Mouse (Mus musculus) intestine, embryonic 15.5 days (tissue): ENCODE measurements around the gene Naa50. TPM values are rescaled to one million over a fixed set of nuclear protein-coding genes. Genes with fewer than 3 reads are reported as not detected.
A peak's percentile ranks its signal among the peaks of the same experiment; 100 is the strongest.

Experiments used
- ATAC-seq: fragments of 200-750 bp; cut with Nextera tagmentation; 2 replicates; pipeline ENCODE4 v1.8.0; 2017; ENCODE audit warnings: moderate TSS enrichment, moderate library complexity
- H3K27ac ChIP-seq: fragments of 300-500 bp; sonication (generic); 2 replicates; pipeline ENCODE4 v1.5.1; 2015; ENCODE audit warnings: mild to moderate bottlenecking, inconsistent platforms
- H3K27me3 ChIP-seq: fragments of 300-500 bp; sonication (generic); replicated peaks from 2 replicates; pipeline ENCODE4 v1.6.1; 2015; ENCODE audit warnings: inconsistent platforms
- H3K36me3 ChIP-seq: fragments of 300-500 bp; sonication (generic); 2 replicates; pipeline ENCODE4 v1.6.1; 2015; ENCODE audit warnings: inconsistent platforms
- H3K4me1 ChIP-seq: fragments of 300-500 bp; sonication (generic); replicated peaks from 2 replicates; pipeline ENCODE4 v1.6.1; 2015; ENCODE audit warnings: inconsistent platforms
- H3K4me2 ChIP-seq: fragments of 300-500 bp; sonication (generic); replicated peaks from 2 replicates; pipeline ENCODE4 v1.6.1; 2015; ENCODE audit warnings: mild to moderate bottlenecking, inconsistent platforms
- H3K4me3 ChIP-seq: fragments of 300-500 bp; sonication (generic); replicated peaks from 2 replicates; pipeline ENCODE4 v1.5.1; 2015; ENCODE audit warnings: inconsistent platforms
- H3K9ac ChIP-seq: fragments of 300-500 bp; sonication (generic); 2 replicates; pipeline ENCODE4 v1.6.1; 2015; ENCODE audit warnings: inconsistent platforms
- H3K9me3 ChIP-seq: fragments of 300-500 bp; sonication (generic); 2 replicates; pipeline ENCODE4 v1.6.1; 2016; ENCODE audit warnings: inconsistent platforms
- WGBS: fragments of 180-500 bp; shearing (Covaris S2); methylation state at CpG from one replicate; pipeline ENCODE4 v1.1.7; 2015; 5-methylcytosine and 5-hydroxymethylcytosine counted together
- polyA plus RNA-seq: library from polyadenylated mRNA; unstranded; fragments of >200 nt; fragmentation: Nextera tagmentation; extraction: Ambion mirVana; gene quantifications from 2 replicates; pipeline ENCODE4 v1.2.1, GENCODE M21; 2015

Gene Naa50
- polyA plus RNA-seq, 1 experiment from 2014 or later = 109 TPM

DNA sequence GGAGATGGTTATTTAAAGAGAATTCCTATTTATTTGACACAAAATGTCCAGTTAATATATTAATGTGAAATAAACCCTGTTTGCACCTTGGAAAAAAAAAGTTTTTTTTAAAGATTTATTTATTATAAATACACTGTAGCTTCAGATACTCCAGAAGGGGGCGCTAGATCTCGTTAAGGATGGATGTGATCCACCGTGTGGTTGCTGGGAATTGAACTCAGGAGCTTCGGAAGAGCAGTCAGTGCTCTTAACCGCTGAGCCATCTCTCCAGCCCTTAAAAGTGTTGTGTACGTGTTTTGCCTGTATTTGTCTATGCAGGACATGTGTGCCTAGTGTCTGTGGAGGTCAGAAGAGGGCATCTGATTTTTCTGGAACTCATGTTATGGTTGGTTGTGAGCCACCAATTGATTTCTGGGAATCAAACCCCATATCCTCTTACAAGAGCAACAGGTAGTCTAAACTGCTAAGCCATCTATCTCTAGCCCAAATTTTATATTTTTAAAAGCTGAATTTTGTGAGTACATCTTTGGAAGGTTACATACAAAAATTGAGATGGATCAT is 14.9 kb downstream of the Naa50 start:
- Histone ChIP-seq H3K4me2 (no peak overlapping the region), H3K9me3 (no peaks in the 10 kb centered on the region), H3K4me3 (no peak overlapping the region), H3K4me1 (no peaks in the 10 kb centered on the region), H3K27ac (no peak overlapping the region), H3K9ac (no peak overlapping the region), H3K36me3 (no peaks in the 10 kb centered on the region; the same call in 1 of the 2 replicates), H3K27me3 (no peaks in the 10 kb centered on the region)
- WGBS = 64% methylated on average over 6 of the region's 6 CpGs
- ATAC-seq = no peak

DNA sequence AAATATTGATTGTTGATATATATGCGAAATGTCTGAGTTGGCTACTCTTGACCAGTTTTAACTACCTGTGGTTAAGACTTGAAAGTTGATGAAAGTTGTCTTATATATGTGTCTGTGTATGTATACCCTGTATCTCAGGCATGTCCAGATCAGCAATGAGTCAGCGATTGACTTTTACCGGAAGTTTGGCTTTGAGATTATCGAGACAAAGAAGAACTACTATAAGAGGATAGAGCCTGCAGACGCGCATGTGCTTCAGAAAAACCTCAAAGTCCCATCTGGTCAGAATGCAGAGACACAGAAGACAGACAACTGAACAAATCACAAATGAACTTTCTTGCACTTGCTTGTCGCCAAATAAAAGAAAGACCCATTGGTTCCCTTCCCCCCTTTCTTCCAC is 19.7 kb downstream of the Naa50 start:
- Histone ChIP-seq H3K4me3 (no peak overlapping the region), H3K27me3 (no peaks in the 10 kb centered on the region), H3K4me2 (no peak overlapping the region), H3K9me3 (no peaks in the 10 kb centered on the region), H3K36me3 (no peaks in the 10 kb centered on the region; the same call in 1 of the 2 replicates), H3K27ac (no peak overlapping the region), H3K4me1 (no peaks in the 10 kb centered on the region), H3K9ac (no peak overlapping the region)
- no peak for ATAC-seq
- WGBS = 94% methylated on average over 7 of the region's 7 CpGs

DNA sequence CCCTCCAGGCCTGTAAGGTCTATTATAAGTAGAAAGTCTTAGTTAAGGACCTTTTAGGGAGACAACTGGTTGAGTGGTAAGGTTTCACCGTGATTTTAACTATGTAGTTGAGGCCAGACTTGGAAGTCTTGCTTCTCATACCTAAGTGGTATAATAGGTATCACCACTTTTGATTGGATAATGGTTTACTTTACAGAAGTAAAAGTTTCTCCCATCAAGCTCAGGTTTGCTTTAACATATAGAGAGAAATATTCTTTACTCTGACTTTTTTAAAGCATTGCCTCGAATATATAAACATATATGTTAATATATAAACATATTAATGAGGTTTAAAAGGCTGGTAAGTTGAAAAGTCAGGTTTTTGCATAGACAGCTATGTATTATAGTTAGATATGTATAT is 24.2 kb downstream of the Naa50 start:
- Histone ChIP-seq H3K9ac (no peak overlapping the region), H3K27me3 (no peaks in the 10 kb centered on the region), H3K4me3 (no peak overlapping the region), H3K4me1 (no peaks in the 10 kb centered on the region), H3K4me2 (no peak overlapping the region), H3K9me3 (no peaks in the 10 kb centered on the region), H3K27ac (no peak overlapping the region), H3K36me3 (no peaks in the 10 kb centered on the region; the same call in 1 of the 2 replicates)
- WGBS = 80% methylated on average over 2 of the region's 2 CpGs
- ATAC-seq = no peak

DNA sequence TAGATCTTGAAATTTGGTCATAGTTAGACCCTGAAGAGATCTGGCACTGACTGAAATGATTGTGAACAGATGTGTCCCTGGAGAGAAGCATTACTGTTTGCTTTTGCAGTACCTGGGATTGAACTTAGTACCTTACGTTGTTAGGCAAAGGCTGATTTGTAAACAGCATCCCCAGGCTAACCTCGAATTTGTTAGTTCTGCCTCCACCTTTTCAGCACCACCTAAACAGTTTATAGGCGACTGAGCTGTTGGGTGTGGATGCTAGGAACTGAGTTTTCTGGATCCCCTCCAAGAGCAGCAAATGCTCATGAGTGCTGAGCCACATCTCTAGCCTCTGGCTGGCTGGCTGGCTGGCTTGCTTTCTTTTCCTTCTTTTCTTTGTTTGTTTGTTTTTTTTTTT is 25.6 kb downstream of the Naa50 start:
- Histone ChIP-seq H3K9me3 (no peaks in the 10 kb centered on the region), H3K36me3 (no peaks in the 10 kb centered on the region), H3K4me3 (no peak overlapping the region), H3K4me2 (no peak overlapping the region), H3K27ac (no peak overlapping the region), H3K4me1 (no peaks in the 10 kb centered on the region), H3K27me3 (no peaks in the 10 kb centered on the region), H3K9ac (no peak overlapping the region)
- no peak for ATAC-seq
- WGBS = 47% methylated on average over 3 of the region's 3 CpGs

DNA sequence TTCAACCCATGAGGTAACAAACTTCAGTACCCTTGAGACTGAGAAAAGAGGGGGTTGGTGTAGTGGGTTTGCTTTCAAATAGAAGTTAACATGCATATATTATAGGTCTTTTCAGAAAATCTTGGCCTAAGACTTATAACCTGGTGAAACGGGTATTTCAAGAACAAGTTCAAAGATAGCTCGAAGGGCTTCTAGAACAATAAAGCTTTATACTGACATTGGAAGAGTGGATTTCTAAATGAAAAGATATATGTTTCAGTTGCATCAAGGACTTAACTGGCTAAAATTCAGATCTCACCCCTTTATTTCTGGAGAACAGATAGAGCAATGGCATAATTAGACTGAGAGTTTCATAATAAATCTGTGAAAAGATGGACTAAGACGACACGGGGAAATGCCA is 29.4 kb downstream of the Naa50 start:
- ATAC-seq = no peak
- H3K4me3 ChIP-seq = no peak overlapping the region
- no peak overlapping the region for H3K27ac ChIP-seq
- H3K27me3 ChIP-seq = no peaks in the 10 kb centered on the region
- H3K36me3 ChIP-seq = no peaks in the 10 kb centered on the region
- no peaks in the 10 kb centered on the region for H3K9me3 ChIP-seq
- 0 out of 2 replicates have a peak, but pooled peaks cover 2% of the 10 kb centered on the region for H3K4me1 ChIP-seq
- H3K4me2 ChIP-seq = no peak overlapping the region
- H3K9ac ChIP-seq = no peak overlapping the region
- 82% methylated on average over 4 of the region's 4 CpGs for WGBS

DNA sequence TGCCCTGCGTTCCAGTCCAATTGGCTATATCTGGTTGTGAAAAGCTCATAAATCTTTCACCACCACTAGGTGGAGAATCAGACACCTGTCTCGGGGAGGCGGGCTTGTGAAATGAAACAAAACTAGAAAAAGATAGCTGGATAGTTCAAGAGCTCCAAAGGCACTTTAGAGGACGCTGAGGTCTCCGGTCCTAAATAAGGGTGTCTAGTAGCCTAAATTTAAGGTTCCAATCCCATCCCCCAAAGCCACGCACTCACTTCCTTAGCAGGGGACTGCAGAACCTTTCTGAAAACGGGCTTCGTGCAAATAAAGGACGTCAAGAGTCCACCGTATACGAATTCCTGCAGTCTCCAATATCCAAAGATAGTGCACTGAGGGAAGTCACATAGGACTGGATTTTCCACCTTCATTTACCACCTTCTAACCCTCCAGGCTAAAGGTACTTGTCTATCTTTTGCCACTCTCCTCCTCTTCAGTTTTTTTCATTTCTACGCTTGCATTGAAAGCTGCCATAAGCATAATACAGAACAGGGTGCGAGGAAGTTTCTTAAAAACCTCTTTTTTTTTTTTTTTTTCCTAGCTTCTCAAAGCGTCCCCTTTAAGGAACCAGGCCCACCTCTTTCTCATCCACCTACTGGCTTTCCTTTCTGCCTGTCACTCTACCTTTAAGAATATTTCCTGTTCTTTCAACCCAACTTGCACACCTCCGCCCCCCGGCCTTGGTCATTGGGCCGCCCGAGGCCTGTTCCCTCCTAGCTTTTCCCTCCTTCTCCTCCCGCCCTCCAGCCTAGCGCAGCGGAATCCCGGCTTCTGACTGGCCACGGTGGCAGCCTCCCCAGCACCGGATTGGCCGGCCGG is 32.9 kb downstream of the Naa50 start:
- Histone ChIP-seq H3K27me3 (no peaks in the 10 kb centered on the region), H3K4me3 (peak overlapping the region; percentile 97), H3K36me3 (no peaks in the 10 kb centered on the region), H3K4me2 (peak overlapping the region; percentile 81), H3K27ac (peak overlapping the region; percentile 88), H3K4me1 (peaks cover 11% of the 10 kb centered on the region), H3K9ac (peak overlapping the region; percentile 48), H3K9me3 (no peaks in the 10 kb centered on the region)
- WGBS = under 1% methylated on average over 26 of the region's 26 CpGs
- ATAC-seq = peak; percentile 99

DNA sequence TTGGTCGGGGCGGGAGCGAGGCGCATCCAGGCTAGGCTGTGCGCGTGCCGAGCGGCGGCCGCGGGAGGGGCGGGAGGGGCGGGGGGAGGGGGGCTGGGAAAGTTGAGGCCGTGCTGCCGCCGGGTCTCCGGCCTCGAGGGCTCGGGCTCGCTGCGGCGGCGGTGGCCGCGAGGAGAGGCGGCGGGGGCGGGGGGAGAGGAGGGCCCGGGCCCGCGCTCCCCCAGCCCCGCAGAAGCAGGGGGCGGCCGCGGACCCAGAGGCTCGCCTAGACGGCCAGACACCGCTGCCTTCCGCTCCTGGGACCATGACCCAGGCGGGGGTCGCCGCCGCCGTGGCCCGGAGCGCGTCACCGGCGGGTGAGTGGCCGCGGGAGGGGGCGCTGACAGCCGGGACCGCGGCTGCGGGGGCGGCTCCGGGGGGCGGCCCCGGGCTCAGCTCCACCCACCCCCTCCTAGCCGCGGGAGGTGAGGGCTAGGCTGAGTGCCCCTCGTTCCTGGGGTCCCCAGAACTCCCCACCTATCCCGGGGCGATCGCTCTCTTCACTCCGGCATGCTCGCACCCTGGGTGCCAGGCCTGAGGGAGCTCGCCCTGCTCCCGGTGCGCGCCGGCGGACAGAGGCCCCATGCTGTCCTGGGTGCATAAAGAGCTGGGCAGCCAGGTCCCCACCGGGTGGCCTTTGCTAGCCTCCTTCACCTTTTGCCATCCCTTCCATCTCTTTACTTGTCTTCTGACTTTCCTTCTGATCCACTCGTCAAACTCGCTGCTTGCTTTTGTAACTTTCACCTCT is 33.7 kb downstream of the Naa50 start, which contains the start of gene Usf3:
Gene Usf3 (plus strand): TSS at position 92 of the 787 bp plus-strand sequence.
- Histone ChIP-seq H3K4me2 (peak within 1 kb of the TSS; percentile 81), H3K4me3 (peak within 1 kb of the TSS; percentile 97), H3K9ac (peak within 1 kb of the TSS; percentile 96), H3K27me3 (no peaks in the 10 kb centered on the region), H3K27ac (peak within 1 kb of the TSS; percentile 95), H3K4me1 (peaks cover 11% of the 10 kb centered on the region), H3K36me3 (no peaks in the 10 kb centered on the region), H3K9me3 (no peaks in the 10 kb centered on the region)
- WGBS = under 1% methylated on average over 46 of the region's 77 CpGs
- peak; percentile 64 for ATAC-seq

DNA sequence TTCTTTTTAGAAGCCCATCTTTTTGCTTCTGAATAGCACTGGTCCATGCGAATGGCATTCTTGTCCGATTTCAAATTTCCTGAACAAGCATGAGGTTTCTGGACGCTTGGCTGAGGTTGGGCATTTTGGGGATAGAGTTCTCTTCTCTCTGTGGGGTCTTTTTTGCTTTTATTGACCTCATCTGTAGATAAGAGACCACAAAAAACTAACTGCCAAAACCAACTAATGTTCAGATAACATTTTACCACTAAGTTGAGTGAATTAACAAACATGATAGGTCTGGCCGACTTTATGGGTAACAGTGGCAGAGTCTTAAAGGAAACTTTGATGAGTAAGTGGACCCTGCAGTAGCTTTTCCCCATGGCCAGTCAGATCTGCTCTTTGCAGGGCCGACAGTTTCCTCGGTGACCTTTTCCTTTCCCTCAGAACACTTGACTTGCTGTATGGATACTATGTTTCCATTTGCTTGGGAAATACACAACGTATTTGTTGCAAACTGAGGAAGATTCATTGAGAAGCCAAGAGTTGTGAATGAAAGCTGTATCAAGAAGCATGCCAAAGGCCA is 34.4 kb downstream of the Naa50 start:
- peaks cover 15% of the 10 kb centered on the region for H3K4me1 ChIP-seq
- H3K4me3 ChIP-seq = peak overlapping the region; percentile 97
- H3K36me3 ChIP-seq = no peaks in the 10 kb centered on the region
- ATAC-seq = no peak
- peak overlapping the region; percentile 59 for H3K4me2 ChIP-seq
- peak overlapping the region; percentile 96 for H3K9ac ChIP-seq
- H3K27me3 ChIP-seq = no peaks in the 10 kb centered on the region
- no peaks in the 10 kb centered on the region for H3K9me3 ChIP-seq
- peak overlapping the region; percentile 95 for H3K27ac ChIP-seq
- 12% methylated on average over 7 of the region's 7 CpGs for WGBS

DNA sequence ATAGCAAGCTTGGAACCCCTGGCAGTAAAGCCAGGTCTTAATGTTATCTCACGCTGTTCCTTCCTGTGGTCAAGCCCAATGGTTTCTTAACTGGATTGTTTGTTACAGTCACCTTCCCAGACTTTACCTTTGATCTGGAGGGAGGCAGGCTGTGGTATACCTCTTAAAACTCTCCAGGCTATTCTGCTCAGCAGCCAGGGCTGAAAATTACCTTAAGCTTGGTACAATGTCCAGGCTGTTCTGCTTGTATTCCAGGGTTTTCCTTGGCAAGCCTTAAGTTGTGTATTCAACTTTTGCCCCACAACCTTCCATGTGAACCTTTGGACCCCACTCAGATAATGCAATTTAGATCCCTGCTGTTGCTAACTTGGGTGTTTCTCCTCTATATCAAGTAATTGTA is 35.4 kb downstream of the Naa50 start:
- Histone ChIP-seq H3K4me2 (peak overlapping the region; percentile 59; the same call in 1 of the 2 replicates), H3K27me3 (no peaks in the 10 kb centered on the region), H3K4me3 (no peak overlapping the region), H3K4me1 (peaks cover 15% of the 10 kb centered on the region), H3K36me3 (no peaks in the 10 kb centered on the region), H3K9me3 (no peaks in the 10 kb centered on the region), H3K27ac (peak overlapping the region; percentile 61; the same call in 1 of the 2 replicates), H3K9ac (no peak overlapping the region)
- no peak; the same call in 1 of the 2 replicates for ATAC-seq
- WGBS = 59% methylated on average over 1 of the region's 1 CpGs

DNA sequence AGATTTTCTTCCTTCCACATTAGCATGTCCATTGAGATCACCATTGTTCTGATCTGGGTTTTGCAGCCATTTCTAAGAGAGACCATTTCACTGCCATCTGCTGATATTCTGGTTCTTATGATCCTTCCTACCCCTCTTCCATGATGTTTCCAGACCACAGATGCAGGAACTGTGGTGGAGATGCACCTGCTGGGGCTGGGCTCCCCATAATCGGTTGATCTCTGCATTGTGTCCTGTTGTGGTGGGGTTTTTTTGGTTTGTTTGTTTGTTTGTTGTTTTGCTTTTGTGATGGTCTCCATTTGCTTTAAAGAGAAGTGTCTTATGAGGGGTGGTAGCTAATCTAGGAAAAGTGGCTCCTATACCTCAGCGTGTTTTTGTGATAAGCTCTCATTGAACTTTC is 36.9 kb downstream of the Naa50 start:
- peaks cover 15% of the 10 kb centered on the region for H3K4me1 ChIP-seq
- 96% methylated on average over 2 of the region's 2 CpGs for WGBS
- H3K9ac ChIP-seq = no peak overlapping the region
- no peak overlapping the region for H3K27ac ChIP-seq
- no peaks in the 10 kb centered on the region for H3K27me3 ChIP-seq
- no peaks in the 10 kb centered on the region for H3K36me3 ChIP-seq
- no peak overlapping the region for H3K4me2 ChIP-seq
- no peak overlapping the region for H3K4me3 ChIP-seq
- no peaks in the 10 kb centered on the region for H3K9me3 ChIP-seq
- ATAC-seq = no peak

DNA sequence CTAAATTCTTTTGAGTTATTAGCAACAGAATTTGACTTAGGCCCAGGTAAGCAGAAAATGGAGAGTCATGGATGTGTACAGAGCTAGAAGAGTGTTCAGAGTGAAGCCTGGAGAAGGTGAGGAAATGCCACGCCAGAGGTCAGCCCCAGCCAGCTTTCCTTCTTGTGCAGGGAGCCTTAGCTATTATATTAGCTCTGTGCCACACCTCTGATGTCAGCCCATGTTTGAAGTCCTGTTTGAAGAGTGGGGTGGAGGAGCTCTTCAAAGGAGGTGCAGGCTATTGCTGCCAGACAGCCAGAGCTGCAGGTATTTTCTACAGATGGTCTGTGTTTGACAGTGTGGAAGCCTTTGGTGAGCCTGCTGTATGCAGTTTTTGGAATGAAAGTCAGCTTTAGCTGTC is 38.9 kb downstream of the Naa50 start:
- Histone ChIP-seq H3K4me2 (no peak overlapping the region), H3K9ac (no peak overlapping the region), H3K9me3 (no peaks in the 10 kb centered on the region), H3K27me3 (no peaks in the 10 kb centered on the region), H3K4me3 (no peak overlapping the region), H3K27ac (0 out of 2 replicates have a peak overlapping the region, but pooled peaks have one; percentile 32), H3K36me3 (no peaks in the 10 kb centered on the region), H3K4me1 (peaks cover 15% of the 10 kb centered on the region)
- ATAC-seq = peak; percentile 75
- WGBS = 42% methylated on average over 1 of the region's 1 CpGs

DNA sequence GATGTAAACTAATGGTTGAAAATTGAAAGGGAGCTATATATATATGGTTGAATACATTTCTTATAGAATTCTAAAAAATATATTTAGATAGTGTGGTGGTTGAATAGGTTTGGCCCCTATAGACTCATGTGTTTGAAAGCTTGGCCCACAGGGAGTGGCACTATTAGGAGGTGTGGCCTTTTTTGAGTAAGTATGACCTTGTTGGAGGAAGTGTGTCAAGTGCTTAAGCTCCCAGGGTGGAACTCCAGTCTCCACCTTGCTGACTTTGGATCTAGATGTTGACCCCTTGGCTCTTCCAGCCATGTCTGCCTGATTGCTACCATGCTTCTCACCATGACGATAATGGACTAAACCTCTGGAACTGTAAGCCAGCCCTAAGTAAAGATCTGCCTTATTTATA is 43.0 kb downstream of the Naa50 start:
- Histone ChIP-seq H3K4me3 (no peak overlapping the region), H3K4me2 (no peak overlapping the region), H3K9me3 (no peaks in the 10 kb centered on the region), H3K36me3 (no peaks in the 10 kb centered on the region), H3K27me3 (no peaks in the 10 kb centered on the region), H3K9ac (no peak overlapping the region), H3K27ac (no peak overlapping the region), H3K4me1 (0 out of 2 replicates have a peak, but pooled peaks cover 4% of the 10 kb centered on the region)
- 86% methylated on average over 1 of the region's 1 CpGs for WGBS
- no peak for ATAC-seq
